Mouse (Mus musculus) C2C12 (cell line): ENCODE results near the gene Tmem62.

Experiments
- CEBPB ChIP-seq: IDR thresholded peaks from one replicate; pipeline ENCODE4 v1.6.1; 2011; ENCODE audit warnings: low read depth, mild to moderate bottlenecking, control low read depth, moderate library complexity
- CTCF ChIP-seq: IDR thresholded peaks from one replicate; pipeline ENCODE4 v1.5.1; 2011; ENCODE audit not compliant: control insufficient read depth, insufficient read depth, insufficient read length
- FOSL1 ChIP-seq: IDR thresholded peaks from one replicate; pipeline ENCODE4 v1.8.0; 2011; ENCODE audit warnings: mild to moderate bottlenecking, low read length; ENCODE audit not compliant: poor library complexity, insufficient read depth, severe bottlenecking
- MAX ChIP-seq: IDR thresholded peaks from one replicate; pipeline ENCODE4 v1.6.1; 2011; ENCODE audit warnings: mild to moderate bottlenecking, control low read depth
- MYOD1 ChIP-seq: IDR thresholded peaks from one replicate; pipeline ENCODE4 v1.6.1; 2011; ENCODE audit warnings: low read depth; ENCODE audit not compliant: control insufficient read depth, insufficient read length

- TF ChIP-seq CTCF (no peak), CEBPB (no peak), MYOD1 (no peak), FOSL1 (no peak), MAX (no peak)
Observed at GRCm38 (mm10) chr2:120971766-120972165, 5.1 kb upstream of the Tmem62 start.
